Mouse (Mus musculus) lung, embryonic 15.5 days (tissue): ENCODE results near the gene Akap13. TPM values are rescaled to one million over a fixed set of nuclear protein-coding genes. Genes with fewer than 3 reads are reported as not detected.

ENCODE experiments used
- ATAC-seq: fragments of 200-750 bp; cut with Nextera tagmentation; 2 replicates; pipeline ENCODE4 v1.8.0; 2017; ENCODE audit warnings: moderate number of reproducible peaks, borderline replicate concordance; ENCODE audit not compliant: low FRiP score, low TSS enrichment; ENCODE audit errors: extremely low read depth
- H3K27ac ChIP-seq: fragments of 300-500 bp; sonication (generic); 2 replicates; pipeline ENCODE4 v1.5.1; 2015; ENCODE audit warnings: moderate library complexity, mild to moderate bottlenecking, inconsistent platforms
- H3K27me3 ChIP-seq: fragments of 300-500 bp; sonication (generic); 2 replicates; pipeline ENCODE4 v1.6.1; 2015; ENCODE audit warnings: inconsistent platforms
- H3K36me3 ChIP-seq: fragments of 300-500 bp; sonication (generic); 2 replicates; pipeline ENCODE4 v1.6.1; 2015; ENCODE audit warnings: inconsistent platforms
- H3K4me1 ChIP-seq: fragments of 300-500 bp; sonication (generic); 2 replicates; pipeline ENCODE4 v1.6.1; 2015; ENCODE audit warnings: inconsistent platforms
- H3K4me2 ChIP-seq: fragments of 300-500 bp; sonication (generic); 2 replicates; pipeline ENCODE4 v1.6.1; 2015; ENCODE audit warnings: inconsistent platforms, mild to moderate bottlenecking, moderate library complexity
- H3K4me3 ChIP-seq: fragments of 300-500 bp; sonication (generic); 2 replicates; pipeline ENCODE4 v1.5.1; 2015; ENCODE audit warnings: mild to moderate bottlenecking, inconsistent platforms
- H3K9ac ChIP-seq: fragments of 300-500 bp; sonication (generic); 2 replicates; pipeline ENCODE4 v1.6.1; 2015; ENCODE audit warnings: inconsistent platforms
- H3K9me3 ChIP-seq: fragments of 300-500 bp; sonication (generic); 2 replicates; pipeline ENCODE4 v1.6.1; 2016; ENCODE audit warnings: inconsistent platforms
- WGBS: fragments of 180-500 bp; shearing (Covaris S2); methylation state at CpG from one replicate; pipeline ENCODE4 v1.1.7; 2015; 5-methylcytosine and 5-hydroxymethylcytosine counted together
- polyA plus RNA-seq: library from polyadenylated mRNA; unstranded; fragments of >200 nt; fragmentation: Nextera tagmentation; extraction: Ambion mirVana; gene quantifications from 2 replicates; pipeline ENCODE4 v1.2.1, GENCODE M21; 2015

The Akap13 gene
- polyA plus RNA-seq, 1 experiment from 2014 or later: 39.0 TPM

GRCm38 (mm10) chr7:75717349-75717748 lies 262.0 kb downstream of the Akap13 start:
- Histone ChIP-seq H3K27ac (no peak overlapping the region), H3K9me3 (no peaks in the 10 kb centered on the region), H3K36me3 (peaks cover 16% of the 10 kb centered on the region), H3K4me3 (no peak overlapping the region), H3K27me3 (no peaks in the 10 kb centered on the region), H3K4me2 (no peak overlapping the region), H3K4me1 (peaks cover 6% of the 10 kb centered on the region; the same call in 1 of the 2 replicates), H3K9ac (no peak overlapping the region)
- no peak for ATAC-seq

- WGBS: 86% methylated on average over 4 of the region's 4 CpGs
- ATAC-seq: no peak
- Histone ChIP-seq H3K4me2 (no peak overlapping the region), H3K27ac (no peak overlapping the region), H3K4me3 (no peak overlapping the region), H3K4me1 (no peaks in the 10 kb centered on the region), H3K9ac (no peak overlapping the region), H3K27me3 (no peaks in the 10 kb centered on the region), H3K9me3 (no peaks in the 10 kb centered on the region), H3K36me3 (peaks cover 42% of the 10 kb centered on the region)
Observed at GRCm38 (mm10) chr7:75721302-75721701, 266.0 kb downstream of the Akap13 start.

DNA sequence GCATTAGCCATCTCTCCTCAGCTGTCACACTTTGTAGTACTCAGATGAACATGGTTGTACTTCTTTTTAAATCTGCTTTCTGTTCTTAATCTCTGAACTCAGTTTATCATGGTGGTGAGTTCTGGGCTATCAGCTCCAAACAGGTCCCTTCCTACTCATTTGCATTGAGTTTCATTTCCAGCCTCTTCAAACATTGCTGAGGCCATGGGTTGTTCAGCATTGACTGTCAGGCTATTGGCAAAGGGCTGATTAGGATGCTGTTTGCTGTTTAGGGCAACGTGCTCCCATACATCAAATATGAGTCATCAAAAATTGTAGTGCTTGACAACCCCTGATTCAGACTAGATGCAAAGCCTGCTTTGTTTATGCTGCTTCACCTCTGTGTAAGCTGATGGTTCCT lies 268.7 kb downstream of the Akap13 start:
- WGBS: 94% methylated on average over 1 of the region's 1 CpGs
- Histone ChIP-seq H3K36me3 (peaks cover 62% of the 10 kb centered on the region), H3K4me1 (no peaks in the 10 kb centered on the region), H3K4me3 (no peak overlapping the region), H3K27me3 (no peaks in the 10 kb centered on the region), H3K27ac (no peak overlapping the region), H3K9me3 (no peaks in the 10 kb centered on the region), H3K4me2 (no peak overlapping the region), H3K9ac (no peak overlapping the region)
- ATAC-seq: no peak

GRCm38 (mm10) chr7:75725899-75726298 lies 270.6 kb downstream of the Akap13 start:
- ATAC-seq: no peak
- no peak overlapping the region for H3K4me3 ChIP-seq
- no peak overlapping the region for H3K27ac ChIP-seq
- H3K27me3 ChIP-seq: no peaks in the 10 kb centered on the region
- H3K4me1 ChIP-seq: no peaks in the 10 kb centered on the region
- H3K4me2 ChIP-seq: no peak overlapping the region
- 88% methylated on average over 6 of the region's 6 CpGs for WGBS
- H3K9ac ChIP-seq: no peak overlapping the region
- H3K9me3 ChIP-seq: no peaks in the 10 kb centered on the region
- H3K36me3 ChIP-seq: peaks cover 65% of the 10 kb centered on the region

DNA sequence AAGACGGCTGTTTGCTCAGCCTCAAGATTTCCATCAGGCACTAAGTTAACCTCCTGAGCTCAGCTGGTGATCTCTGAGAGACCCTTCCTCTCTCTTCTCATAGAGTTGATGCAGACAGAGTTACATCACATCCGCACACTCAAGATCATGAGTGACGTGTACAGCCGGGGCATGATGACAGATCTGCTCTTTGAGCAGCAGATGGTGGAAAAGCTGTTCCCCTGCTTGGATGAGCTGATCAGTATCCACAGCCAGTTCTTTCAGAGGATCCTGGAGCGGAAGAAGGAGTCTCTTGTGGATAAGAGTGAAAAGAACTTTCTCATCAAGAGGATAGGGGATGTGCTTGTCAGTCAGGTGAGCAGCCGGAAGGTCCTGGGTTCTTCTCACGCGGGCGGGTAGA lies 271.5 kb downstream of the Akap13 start:
- no peaks in the 10 kb centered on the region for H3K4me1 ChIP-seq
- no peak overlapping the region for H3K4me3 ChIP-seq
- H3K4me2 ChIP-seq: no peak overlapping the region
- ATAC-seq: no peak
- H3K27ac ChIP-seq: no peak overlapping the region
- no peaks in the 10 kb centered on the region for H3K9me3 ChIP-seq
- WGBS: 91% methylated on average over 9 of the region's 9 CpGs
- H3K27me3 ChIP-seq: no peaks in the 10 kb centered on the region
- peaks cover 72% of the 10 kb centered on the region for H3K36me3 ChIP-seq
- H3K9ac ChIP-seq: no peak overlapping the region

DNA sequence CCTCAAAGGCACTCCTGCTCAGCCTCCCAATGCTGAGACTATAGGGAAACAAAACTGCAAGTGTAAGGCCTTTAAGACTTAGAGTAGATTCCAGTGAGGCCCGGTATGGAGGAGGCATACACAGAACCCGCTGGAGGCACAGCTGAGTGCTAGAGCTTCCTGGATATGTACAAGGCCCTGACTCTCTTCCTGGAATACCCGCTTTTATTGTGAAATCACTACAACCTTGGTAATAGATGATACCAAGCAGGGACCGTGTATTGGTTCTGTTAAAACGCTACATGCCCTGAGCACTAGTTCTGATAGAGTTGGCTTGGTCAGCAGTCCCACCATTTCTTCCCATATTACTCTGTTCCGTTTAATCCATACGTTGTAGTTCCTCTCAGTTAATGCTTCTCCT lies 274.3 kb downstream of the Akap13 start:
- Histone ChIP-seq H3K27me3 (no peaks in the 10 kb centered on the region), H3K4me1 (no peaks in the 10 kb centered on the region), H3K9me3 (no peaks in the 10 kb centered on the region), H3K4me3 (no peak overlapping the region), H3K4me2 (no peak overlapping the region), H3K36me3 (peaks cover 64% of the 10 kb centered on the region), H3K9ac (no peak overlapping the region), H3K27ac (no peak overlapping the region)
- ATAC-seq: no peak
- WGBS: 91% methylated on average over 7 of the region's 7 CpGs

DNA sequence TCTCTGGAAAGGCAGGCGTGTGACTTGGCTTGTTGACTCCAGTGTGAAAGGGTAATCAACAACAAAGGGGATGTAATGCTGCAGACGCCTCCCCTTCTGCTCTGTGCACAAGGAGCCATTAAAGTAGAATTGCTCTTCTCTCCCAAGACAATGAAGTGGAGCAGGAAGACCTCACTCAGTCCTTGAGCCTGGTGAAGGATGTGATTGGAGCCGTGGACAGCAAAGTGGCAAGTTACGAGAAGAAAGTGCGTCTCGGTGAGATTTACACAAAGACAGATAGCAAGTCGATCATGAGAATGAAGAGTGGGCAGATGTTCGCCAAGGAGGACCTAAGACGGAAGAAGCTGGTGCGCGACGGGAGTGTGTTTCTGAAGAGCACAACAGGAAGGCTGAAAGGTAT lies 274.9 kb downstream of the Akap13 start:
- no peaks in the 10 kb centered on the region for H3K9me3 ChIP-seq
- H3K4me2 ChIP-seq: no peak overlapping the region
- 88% methylated on average over 12 of the region's 12 CpGs for WGBS
- peaks cover 61% of the 10 kb centered on the region for H3K36me3 ChIP-seq
- no peak overlapping the region for H3K27ac ChIP-seq
- H3K4me3 ChIP-seq: no peak overlapping the region
- H3K4me1 ChIP-seq: no peaks in the 10 kb centered on the region
- ATAC-seq: no peak
- no peaks in the 10 kb centered on the region for H3K27me3 ChIP-seq
- no peak overlapping the region for H3K9ac ChIP-seq

GRCm38 (mm10) chr7:75731951-75732350 lies 276.6 kb downstream of the Akap13 start:
- no peak overlapping the region for H3K27ac ChIP-seq
- no peak overlapping the region for H3K4me3 ChIP-seq
- no peaks in the 10 kb centered on the region for H3K4me1 ChIP-seq
- WGBS: 80% methylated on average over 2 of the region's 2 CpGs
- H3K36me3 ChIP-seq: peaks cover 60% of the 10 kb centered on the region
- H3K9me3 ChIP-seq: no peaks in the 10 kb centered on the region
- no peak for ATAC-seq
- H3K27me3 ChIP-seq: no peaks in the 10 kb centered on the region
- H3K9ac ChIP-seq: no peak overlapping the region
- H3K4me2 ChIP-seq: no peak overlapping the region

DNA sequence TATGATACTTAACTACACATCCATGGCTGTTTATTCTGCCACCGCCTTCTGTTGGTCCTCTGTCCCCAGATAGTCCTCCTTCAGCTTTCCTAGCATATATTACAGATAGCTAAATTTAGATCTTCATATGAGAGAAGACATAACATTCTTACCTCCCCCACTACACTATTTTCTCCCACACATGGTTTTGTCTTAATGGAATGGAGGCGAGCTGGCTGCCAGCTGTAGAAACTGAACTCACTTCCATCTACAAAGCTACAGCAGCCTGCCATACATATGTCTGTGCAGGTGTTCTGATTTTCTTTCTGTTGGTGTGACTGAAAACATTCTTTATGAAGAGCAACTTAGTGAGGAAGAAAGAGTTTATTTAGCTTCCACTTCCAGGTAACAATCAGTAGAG lies 277.8 kb downstream of the Akap13 start:
- Histone ChIP-seq H3K27ac (no peak overlapping the region), H3K4me3 (no peak overlapping the region), H3K27me3 (no peaks in the 10 kb centered on the region), H3K4me2 (no peak overlapping the region), H3K9ac (no peak overlapping the region), H3K36me3 (peaks cover 63% of the 10 kb centered on the region), H3K9me3 (no peaks in the 10 kb centered on the region), H3K4me1 (no peaks in the 10 kb centered on the region)
- 66% methylated on average over 2 of the region's 2 CpGs for WGBS
- no peak for ATAC-seq

DNA sequence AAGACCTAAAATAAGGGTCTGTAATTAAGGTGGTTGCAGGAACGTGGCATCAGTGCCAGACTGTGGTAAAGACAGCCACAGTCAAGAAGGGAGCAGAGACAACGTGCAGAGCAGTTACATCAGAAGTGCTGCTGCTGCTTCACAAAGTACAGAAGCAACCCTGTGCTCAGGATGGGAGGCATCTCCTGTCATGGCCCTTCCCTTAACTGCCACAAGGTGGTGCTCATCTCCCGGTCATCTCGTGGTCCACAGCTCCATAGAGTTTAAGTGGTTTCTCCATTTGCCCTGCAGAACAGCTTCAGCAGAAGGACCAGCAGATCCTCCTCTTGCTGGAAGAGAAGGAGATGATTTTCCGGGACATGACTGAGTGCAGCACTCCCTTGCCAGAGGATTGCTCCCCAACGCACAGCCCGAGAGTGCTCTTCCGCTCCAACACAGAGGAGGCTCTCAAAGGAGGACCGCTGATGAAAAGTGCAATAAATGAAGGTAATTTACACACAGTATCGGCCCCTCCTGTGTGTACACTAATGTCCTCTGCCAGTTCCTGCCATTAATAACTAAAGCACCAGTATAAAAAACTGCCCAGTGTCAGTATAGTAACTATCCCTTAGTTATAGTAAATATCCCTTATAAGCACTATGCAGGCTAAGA lies 283.9 kb downstream of the Akap13 start:
- peaks cover 62% of the 10 kb centered on the region for H3K36me3 ChIP-seq
- no peaks in the 10 kb centered on the region for H3K27me3 ChIP-seq
- H3K4me2 ChIP-seq: no peak overlapping the region
- H3K4me1 ChIP-seq: no peaks in the 10 kb centered on the region
- no peak overlapping the region for H3K9ac ChIP-seq
- peak; percentile 78; the same call in 1 of the 2 replicates for ATAC-seq
- no peak overlapping the region for H3K27ac ChIP-seq
- H3K4me3 ChIP-seq: no peak overlapping the region
- 51% methylated on average over 10 of the region's 10 CpGs for WGBS
- H3K9me3 ChIP-seq: no peaks in the 10 kb centered on the region

DNA sequence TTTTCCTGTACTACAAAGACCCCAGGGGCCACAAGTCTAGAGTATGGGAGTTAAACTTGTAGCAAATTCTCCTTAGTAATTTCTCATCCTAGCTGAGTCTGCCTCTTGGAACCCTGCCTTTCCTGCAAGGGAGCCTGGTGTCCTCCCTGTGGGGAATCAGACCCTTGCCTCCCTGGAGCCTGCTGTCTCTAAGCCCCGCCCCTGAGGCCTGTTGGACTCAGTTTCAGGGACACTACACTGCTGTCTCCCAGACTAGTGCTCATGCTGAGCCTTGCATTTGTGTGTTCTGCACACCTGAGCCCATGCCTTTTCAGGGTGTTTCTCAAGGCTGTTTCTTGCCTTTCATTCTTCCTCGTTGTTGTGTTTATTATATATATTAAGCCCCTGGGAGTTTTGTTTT lies 289.2 kb downstream of the Akap13 start:
- 62% methylated on average over 2 of the region's 2 CpGs for WGBS
- Histone ChIP-seq H3K9me3 (no peaks in the 10 kb centered on the region), H3K4me3 (no peak overlapping the region), H3K27ac (no peak overlapping the region), H3K36me3 (peaks cover 69% of the 10 kb centered on the region), H3K9ac (no peak overlapping the region), H3K27me3 (no peaks in the 10 kb centered on the region), H3K4me2 (no peak overlapping the region), H3K4me1 (no peaks in the 10 kb centered on the region)
- ATAC-seq: no peak

GRCm38 (mm10) chr7:75744978-75745638 lies 289.8 kb downstream of the Akap13 start:
- H3K9ac ChIP-seq: no peak overlapping the region
- no peak for ATAC-seq
- 57% methylated on average over 7 of the region's 7 CpGs for WGBS
- H3K36me3 ChIP-seq: peaks cover 69% of the 10 kb centered on the region
- H3K27me3 ChIP-seq: no peaks in the 10 kb centered on the region
- no peaks in the 10 kb centered on the region for H3K4me1 ChIP-seq
- H3K27ac ChIP-seq: no peak overlapping the region
- H3K4me3 ChIP-seq: no peak overlapping the region
- no peak overlapping the region for H3K4me2 ChIP-seq
- H3K9me3 ChIP-seq: no peaks in the 10 kb centered on the region
